Mouse (Mus musculus) lung, postnatal 0 days (tissue): ENCODE measurements around the gene Fgd2.

Experiments used
- CTCF ChIP-seq: IDR thresholded peaks from 2 replicates; pipeline ENCODE4 v1.5.1; 2016; ENCODE audit warnings: antibody characterized with exemption, mild to moderate bottlenecking
- EP300 ChIP-seq: IDR thresholded peaks from 2 replicates; pipeline ENCODE4 v1.6.1; 2016; ENCODE audit warnings: antibody characterized with exemption, mild to moderate bottlenecking, control low read depth

GRCm38 (mm10) chr17:29311602-29312001 is 49.1 kb upstream of the Fgd2 start:
- no peak for TF ChIP-seq CTCF
- TF ChIP-seq EP300: no peak
